Mouse (Mus musculus): ENCODE data around the gene Tnrc18.

Tnrc18 gene

DNA sequence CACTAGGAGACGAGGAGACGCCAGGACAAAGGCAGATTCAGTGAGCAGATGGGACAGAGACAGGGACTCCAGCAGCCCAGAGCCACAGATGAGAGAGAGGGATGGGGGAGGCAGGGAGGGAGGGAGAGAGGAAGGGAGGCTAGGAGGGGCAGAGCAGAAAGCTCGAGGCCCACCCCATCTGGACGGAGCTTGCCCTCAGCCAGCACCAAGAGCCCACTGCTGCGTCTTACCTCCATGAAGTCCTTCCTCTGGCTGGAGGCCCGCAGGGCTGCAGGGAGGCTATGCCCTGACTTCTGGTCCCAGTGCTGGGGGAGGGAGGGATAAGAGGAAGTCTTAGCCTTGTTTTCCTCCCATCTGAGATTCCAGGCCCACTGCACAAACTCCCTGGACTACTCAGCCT, 90.7 kb downstream of the Tnrc18 start:
- DNase-seq (ENCODE audit: low read depth, low spot score), result no peak

DNA sequence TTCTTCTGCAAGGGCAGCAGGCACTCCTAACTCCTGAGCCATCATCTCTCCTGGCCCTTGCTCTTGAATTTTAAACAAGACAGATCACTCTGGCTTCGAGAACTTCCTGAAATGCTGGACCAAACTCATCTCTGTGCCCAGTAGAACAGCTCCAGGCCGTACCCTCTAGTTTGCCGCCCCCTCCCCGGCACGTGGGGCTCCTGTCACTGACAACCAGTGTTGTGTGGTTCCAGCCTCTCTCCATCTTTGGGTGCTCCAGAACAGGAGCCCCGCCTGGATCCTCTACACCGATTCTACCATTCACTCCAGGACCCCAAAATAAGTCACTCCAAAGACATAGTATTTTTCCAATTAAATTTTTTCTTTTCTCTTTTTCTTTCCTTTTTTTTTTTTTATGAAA, 93.2 kb downstream of the Tnrc18 start:
- no peak for DNase-seq (ENCODE audit: low read depth, low spot score)

DNA sequence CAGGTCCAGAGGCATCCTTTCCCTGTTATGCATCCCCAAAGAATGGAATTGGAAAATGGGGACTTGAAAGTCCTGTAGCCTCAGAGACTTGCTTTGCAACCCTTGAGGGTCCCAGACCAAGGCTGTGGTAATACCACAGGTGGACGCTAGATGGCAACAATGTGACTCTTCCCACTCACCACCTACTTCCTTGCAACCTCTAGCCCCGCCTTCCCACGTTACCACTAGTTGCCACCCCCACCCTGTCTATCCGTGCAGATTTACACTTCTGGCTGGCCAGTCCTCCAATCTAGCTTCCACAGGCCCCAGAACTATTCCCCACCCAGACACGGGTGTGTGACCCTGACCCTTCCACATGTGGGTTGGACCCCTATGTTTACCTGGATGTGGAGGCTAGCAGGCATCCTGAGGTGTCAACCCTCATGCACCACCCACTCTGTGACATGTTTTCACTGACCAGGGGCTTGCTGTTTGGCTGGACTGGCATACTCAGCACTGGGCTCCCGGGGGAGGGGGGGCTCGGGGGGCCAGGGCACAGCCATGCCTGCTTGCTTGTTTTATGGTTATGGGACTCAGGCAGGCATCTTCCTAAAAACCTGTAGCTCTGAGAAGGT, 93.8 kb downstream of the Tnrc18 start:
- peak; percentile 92 for DNase-seq (ENCODE audit: low read depth, low spot score)

DNA sequence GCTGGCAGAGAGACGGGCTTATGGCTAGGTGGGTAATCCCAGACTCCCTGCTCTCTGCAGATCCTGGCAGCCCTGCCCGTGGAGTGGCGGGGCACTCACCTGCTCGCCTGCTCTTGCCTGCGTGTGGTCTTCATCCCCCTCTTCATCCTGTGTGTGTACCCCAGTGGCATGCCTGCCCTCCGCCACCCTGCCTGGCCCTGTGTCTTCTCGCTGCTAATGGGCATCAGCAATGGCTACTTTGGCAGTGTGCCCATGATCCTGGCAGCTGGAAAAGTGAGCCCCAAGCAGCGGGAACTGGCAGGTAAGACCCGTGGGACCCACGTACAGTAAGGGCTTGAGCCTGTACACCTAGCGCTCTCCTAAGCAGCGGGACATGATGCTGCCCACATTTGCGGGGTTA, 97.6 kb downstream of the Tnrc18 start:
- no peak for DNase-seq (ENCODE audit: low read depth, low spot score)

DNA sequence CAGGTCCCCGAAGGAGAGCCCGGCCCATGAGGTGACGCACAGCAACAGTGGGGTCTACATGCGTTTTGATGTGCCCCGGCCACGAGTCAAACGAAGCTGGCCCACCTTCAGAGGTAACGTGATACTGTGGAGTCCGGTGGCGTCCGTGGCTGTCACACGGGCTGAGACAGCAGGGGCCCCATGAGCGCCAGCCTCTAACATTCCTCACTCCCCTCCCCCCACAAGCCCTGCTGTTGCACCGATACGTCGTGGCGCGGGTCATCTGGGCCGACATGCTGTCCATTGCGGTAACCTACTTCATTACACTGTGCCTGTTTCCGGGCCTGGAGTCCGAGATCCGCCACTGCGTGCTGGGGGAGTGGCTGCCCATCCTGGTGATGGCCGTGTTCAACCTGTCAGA, 99.0 kb downstream of the Tnrc18 start:
- DNase-seq (ENCODE audit: low read depth, low spot score), result no peak

DNA sequence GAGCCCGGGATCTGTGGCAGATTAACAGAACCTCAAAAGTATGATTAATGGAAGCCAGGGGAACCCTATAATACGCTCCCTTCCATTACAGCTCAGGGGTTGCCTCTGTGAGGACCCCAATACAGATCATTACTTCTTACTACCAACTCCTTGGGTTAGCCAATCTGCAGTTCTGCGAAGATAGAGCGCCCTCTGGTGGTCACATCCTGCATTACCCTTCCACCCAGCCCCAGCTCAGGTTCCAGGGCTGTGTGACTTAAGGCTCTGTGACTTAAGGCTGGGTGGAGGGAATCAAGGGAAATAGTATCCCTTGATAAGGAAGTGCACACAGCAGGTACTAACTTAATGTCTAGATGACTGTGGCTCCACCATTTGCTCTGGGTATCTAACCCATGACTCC, 99.4 kb downstream of the Tnrc18 start:
- DNase-seq (ENCODE audit: low read depth, low spot score), result peak; percentile 83

DNA sequence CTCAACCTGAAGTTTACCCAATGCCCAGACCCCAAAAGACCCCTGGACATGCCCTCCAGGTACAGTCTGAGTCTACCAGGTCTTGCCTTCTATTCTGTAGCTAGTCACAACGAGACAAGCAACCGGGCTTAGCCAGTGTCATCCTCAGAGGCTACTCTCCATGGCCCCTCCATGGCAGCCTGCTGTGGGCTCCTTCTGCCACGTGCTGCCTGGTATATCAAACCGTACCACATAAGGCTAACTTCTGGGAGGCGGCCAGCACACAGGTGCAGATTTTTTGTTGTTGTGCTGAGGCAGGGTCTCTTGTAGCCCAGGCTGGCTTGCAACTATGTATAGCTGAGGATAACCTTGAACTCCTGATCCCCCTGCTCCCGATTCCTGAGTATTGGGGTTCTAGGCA, 101.4 kb downstream of the Tnrc18 start:
- no peak for DNase-seq (ENCODE audit: low read depth, low spot score)

DNA sequence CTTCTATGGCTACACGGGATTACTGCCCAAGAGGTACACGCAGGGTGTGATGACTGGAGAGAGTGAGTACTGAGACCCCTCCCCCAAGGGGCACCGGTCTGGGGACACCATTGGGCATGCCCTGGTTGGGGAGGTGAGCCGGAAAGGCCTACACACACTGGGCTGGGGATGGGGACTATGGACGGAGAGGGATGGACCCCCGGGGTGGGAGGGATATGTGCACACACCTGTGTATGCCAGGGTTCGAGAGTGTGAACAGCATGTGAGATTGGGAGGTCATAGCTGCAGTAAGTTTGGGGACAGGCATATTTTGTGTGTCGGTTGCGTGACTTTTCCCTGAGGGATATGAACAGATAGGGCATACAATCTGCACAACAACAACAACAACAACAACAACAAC, 102.4 kb downstream of the Tnrc18 start:
- DNase-seq (ENCODE audit: low read depth, low spot score), result no peak

DNA sequence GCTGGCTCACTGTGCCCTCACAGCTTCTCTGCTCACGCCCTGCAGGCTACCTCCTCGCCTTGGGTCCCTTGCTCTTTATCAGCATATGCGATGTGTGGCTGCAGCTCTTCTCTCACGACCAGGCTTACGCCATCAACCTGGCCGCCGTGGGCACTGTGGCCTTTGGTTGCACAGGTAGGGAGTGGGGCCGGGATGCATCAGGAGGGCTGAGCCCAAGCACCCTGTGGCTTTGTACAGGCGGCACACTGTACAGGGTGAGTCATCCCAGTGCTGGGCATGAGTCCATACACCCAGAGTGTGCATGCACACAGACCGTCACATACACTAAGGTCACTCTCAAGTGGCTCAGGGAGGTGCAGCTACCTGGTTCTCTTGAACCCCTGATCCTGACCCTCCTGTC, 103.5 kb downstream of the Tnrc18 start:
- no peak for DNase-seq (ENCODE audit: low read depth, low spot score)

DNA sequence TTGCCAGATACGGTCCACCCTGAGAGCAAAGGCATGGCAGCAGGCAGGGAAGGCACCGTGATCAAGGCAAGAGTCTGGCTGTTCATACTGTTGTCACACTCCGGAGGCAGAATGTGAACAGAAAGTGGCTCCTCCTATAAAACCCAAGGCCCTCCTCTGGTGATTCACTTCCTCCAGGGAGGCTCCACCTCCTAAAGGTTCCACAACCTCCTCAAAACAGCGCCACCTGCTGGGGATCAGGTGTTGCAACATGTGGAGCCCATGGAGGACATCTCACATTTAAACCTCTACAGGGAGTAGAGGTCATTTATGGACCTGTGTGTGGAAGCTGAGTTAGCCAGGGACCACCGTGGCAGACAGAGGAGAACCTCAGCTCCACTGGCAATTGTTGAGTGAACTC, 105.1 kb downstream of the Tnrc18 start:
- peak; percentile 82 for DNase-seq (ENCODE audit: low read depth, low spot score)

DNA sequence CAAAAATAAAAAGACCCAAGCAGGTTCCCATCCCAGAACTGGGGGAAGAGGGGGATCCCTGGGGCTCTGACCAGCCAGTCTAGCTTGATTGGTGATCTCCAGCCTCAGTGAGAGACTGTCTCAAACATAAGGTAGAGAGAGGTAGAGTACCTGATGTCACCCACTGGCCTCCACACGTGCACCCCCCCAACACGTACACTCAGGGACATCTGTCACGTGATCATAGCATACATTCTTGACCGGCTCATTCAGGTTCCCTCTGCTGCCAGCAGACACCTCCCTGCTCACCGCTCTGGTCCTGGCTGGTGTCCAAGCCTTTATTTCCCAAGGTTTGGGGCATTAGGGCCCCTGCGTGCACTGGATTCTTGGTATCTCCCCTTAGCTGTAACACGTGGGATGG, 108.0 kb downstream of the Tnrc18 start:
- DNase-seq (ENCODE audit: low read depth, low spot score), result no peak

DNA sequence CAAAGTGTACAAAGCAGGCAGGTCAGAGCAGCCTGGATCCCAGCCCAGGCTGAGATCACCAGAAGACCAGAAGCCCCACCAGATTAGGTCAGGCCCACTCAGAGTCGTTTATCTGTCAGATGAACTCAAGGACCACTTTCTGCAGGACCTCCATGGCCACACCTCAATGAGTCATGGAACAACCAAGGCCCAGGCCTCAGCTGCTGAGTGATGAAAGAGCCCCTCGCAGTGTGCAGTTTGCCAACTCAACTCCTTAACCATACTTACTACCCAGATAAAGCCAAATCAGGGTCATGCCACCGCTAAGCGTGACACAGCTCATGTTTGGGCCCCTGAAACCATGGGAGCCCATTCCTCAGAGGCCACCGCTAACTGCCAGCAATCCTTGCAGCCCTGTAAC, 109.8 kb downstream of the Tnrc18 start:
- no peak for DNase-seq (ENCODE audit: low read depth, low spot score)

DNA sequence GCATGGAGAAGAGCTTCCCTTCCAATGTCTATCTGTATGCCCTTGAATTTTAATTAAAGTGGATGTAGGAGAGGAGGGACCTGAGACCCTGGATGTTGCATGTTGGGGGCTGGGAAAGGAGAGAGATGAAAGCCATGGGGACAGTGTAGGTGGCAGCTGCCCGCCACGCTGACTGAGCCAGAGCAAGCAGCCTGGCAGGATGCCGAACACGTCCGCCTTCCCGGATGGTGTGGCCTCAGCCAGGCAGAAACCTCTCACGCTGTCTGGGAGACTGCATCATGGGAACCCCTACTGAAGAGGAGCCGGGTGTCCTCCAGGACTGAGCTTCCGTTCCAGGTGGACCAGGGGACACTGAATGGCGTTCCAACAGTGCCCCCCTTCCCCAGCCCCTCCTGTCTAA, 113.9 kb downstream of the Tnrc18 start:
- DNase-seq (ENCODE audit: low read depth, low spot score), result no peak

DNA sequence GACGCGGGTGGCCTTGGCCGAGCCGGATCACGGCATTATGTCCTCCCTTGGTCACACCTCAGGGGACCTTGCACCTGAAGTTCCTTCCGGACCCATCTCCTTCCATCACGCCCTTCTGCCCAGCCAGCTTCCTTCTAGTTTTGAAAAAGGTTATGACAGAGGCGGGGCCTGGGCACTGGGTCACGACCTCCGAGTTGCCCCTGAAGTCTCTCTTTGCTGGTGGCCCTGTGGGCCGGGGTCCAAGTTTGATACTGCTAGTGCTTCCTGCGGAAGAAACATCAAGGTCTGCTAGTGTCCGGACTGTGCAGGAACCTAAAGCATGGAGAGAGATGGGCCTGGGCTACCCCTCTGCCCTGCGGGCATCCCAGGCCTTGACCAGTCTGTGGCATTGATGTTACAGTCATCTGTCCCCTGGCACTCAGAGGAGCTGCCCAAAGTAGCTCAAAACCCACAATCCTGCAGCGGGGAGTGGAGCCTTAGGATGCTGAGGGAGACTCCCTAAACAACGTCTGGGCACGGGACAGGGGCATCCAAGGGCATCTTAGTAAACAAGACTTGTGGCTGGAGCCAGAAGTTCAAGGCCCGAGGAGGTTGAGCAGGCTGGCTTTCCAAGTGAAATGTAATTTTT, 114.8 kb downstream of the Tnrc18 start:
- DNase-seq (ENCODE audit: low read depth, low spot score), result no peak

DNA sequence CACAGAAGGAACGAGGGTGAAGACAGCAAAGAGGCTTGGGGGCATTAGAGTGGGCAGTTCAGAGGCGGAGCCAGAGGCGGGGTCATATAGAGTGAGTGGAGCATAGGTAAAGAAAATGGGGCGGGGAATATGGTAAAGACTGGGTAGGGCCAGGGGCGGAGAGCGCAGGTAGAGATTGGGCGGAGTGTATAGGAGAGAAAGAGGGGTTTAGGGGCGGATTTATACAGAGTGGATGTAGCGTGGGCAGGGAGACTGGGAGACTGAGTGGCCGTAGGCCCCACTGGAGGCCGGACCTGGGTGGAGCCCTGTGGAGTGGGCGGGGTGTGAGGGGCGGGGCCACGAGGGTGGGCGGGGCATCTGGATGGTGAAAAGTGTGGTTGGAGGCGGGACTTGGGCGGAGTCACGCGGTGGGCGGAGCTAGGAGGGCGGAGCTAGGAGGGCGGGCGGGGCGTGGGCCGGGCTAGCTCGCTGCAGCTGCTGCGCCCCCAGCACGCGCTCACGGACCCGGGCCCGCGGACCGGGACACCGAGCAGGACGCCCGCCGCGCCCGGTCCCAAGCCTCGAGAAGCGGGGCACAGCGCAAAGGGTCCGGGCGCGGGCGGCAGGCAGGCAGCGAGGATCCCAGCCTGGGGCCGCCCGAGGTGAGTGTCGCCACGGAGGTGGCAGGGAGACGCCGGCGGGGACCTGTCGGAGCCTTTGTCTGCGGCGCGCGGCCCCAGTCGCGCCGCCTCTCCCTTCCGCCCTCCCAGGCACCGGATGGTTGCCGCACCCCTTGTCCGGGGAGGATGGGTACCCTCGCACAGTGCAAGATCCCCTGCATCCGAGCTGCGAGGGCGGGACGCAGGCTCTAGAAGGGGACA, 115.6 kb downstream of the Tnrc18 start:
- DNase-seq (ENCODE audit: low read depth, low spot score), result peak; percentile 90

DNA sequence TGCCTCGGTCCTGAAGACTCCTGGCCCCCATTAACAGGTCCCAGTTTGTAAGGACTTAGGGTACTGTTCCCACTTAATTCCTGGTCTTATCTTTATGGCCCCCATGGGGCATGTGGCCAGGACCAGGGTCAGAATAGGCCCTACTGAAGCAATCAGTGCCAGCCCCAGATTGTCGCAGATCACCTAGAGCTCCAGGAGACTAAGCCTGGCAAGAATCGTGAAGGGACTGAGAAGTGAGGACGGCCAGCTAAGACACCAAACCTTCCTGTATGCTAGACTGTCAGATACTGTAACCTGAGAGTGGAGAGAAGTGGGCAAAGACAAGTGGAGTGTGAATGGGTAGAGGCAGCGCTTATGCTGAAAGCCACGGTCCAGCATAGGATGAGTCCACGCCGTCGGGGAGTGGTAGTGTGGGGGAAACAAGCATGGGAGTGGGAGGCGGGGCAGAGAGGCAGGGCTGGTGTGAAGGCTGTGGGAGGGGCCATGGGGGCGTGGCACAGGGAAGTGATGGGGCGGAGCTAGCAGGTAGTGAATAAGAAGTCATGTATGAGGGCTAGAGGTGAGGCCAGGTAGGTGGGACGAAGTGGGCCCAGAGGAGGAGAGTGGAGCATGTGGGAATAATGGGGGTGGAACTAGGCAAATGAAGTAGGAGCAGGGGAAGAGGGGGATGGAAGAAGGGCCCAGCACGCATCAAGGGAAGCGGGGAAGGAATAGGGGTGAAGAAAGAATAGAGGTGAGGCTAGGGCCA, 116.4 kb downstream of the Tnrc18 start:
- DNase-seq (ENCODE audit: low read depth, low spot score), result peak; percentile 90

DNA sequence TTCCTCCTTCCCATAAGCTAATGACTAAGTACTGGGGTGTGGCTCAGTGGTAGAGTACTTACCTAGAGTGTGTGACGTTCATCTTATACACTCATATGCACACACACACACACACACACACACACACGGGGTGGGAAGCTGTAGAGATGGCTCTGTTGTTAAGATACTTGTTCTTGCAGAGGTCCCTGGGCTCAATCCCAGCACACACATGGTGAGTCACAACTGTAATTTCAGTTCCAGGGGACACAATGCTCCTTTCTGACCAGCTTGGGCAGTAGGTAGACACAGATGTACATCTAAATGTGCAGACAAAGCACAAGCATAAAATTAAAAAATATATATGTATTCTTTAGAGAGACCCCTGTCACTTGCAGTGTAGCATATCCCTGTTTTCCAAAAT, 119.7 kb downstream of the Tnrc18 start:
- no peak for DNase-seq (ENCODE audit: low read depth, low spot score)

DNA sequence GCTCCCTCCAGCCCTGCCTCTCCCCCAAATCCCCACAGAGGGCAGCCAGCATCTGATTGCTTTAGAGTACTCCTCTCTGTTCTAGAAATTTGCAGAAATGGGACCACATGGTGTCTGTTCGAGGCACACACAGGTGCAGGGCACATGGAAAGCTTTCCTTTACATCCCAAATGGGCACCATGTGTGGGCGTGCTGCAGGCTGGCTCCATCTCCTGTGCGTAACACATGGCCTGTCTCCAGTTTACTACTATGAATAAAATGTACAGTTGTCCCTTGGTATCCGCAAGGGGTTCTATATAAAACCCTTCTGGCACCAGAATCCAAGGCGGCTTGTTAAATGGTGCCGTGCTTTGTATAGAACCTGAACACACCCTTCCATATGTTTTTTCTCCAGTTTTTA, 120.6 kb downstream of the Tnrc18 start:
- DNase-seq (ENCODE audit: low read depth, low spot score), result no peak

DNA sequence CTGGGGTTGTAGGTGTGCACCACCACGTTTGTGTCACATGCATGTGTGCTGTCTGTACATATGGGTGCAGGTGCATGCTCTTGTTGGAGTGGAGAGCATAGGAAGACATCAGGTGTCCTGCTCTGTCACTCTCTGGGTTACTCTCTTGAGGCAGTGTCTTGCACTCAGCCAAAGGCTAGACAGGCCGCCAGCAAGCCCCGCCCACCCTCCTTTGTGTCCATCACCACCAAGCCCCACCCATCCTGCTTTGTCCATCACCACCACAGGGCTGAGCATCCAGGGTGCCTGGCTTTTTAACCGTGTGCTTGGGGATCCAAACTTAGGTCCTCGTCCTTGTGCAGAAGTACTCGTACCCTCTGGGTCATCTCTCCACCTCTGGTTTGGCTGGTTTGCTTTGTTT, 121.2 kb downstream of the Tnrc18 start:
- peak; percentile 66 for DNase-seq (ENCODE audit: low read depth, low spot score)

DNA sequence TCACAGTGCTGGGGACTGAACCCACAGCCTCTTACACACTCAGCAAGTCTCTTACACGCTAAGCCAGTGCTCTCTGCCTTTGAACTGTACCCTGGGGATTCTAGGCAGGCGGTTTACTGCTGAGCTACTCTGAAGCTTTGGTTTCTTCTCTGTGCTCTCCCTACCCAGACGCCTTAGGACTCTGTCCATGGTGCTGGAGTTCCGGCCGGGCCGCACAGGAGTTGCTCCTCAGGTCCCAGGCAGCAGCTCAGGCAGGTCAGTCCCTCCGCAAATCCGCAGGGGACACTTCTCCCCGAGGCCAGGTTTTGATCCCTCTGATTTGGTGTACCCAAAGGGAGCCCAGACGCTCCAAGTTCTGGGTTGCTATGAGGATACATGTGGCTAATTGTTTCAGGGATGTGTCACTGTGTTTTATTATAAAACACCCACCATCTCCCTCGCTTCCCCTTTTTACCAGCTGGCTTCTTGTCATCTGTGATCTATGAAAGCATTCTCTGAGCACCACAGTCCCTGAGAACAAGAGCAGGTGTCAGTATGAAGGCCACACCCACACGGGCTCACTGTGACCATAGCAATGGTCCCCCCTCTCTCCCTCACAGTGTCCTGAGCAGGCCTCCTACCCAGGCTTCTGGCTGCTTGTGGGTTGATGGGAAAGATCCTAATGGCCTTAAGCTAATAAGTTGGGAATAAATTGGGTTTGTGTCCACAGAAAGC, 122.7 kb downstream of the Tnrc18 start:
- DNase-seq (ENCODE audit: low read depth, low spot score), result peak; percentile 79

DNA sequence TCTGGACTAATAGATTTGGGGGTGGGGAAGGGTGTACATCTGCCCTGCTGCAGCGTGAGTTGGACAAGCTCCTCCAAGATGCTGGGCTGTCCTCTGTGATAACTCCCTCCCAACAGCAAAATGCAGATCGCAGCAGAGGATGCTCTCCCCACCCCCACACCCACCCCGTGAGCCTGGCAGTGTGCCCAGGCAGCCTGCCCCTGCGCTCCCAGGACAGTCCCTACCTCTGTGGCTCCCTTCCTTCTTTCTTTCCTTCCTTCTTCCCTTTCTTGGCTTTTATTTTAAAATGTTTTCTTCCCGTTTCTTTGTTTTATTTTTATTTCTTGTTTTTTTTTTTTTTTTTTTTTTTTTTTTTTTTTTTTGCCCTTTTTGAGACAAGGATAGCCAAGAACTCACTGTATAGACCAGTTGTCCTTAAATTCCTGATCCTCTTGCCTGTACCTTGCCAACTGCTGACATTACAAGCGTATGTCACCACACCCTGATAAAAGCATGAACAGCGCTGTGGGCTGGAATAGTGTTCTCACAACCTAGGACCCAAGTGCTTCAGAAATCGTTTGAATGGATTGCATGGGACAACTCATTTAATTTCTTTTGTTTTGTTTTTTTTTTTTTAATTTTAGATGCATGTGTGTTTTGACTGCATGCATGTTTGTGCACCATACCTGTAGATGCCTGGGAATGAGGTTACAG, 123.6 kb downstream of the Tnrc18 start:
- DNase-seq (ENCODE audit: low read depth, low spot score), result no peak

Measured in ZHBTc4 (cell line).